Mouse (Mus musculus): ENCODE measurements around the gene Gm45716. TPM values are rescaled to one million over a fixed set of nuclear protein-coding genes. Genes with fewer than 3 reads are reported as not detected.
A peak's percentile ranks its signal among the peaks of the same experiment; 100 is the strongest.

The Gm45716 gene
- total RNA-seq, 2 experiments from 2014 or later = 1.7 to 2.1 TPM

DNA sequence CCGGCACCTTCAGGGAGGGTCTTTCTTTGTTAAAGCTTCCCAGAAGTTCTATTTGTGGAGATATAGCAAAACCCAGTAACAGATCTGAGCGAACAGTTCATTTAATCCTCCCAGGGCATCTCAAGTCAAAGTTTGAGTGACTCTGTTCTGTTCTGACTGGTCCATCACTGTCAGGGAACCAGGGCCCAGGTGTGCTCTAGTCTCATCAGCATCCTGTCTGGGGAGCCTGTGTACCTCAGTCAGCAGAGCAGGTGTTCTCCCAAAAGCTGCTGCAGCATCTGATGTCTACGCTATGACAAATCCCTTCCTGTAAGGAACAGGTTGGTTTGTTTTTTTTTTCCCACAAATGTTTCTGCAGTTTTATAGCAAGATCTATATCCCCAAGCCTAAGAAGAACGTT is 59.2 kb downstream of the Gm45716 start:
- intact Hi-C loops (cut with DNase I) = no loop called here
- no peak for DNase-seq

DNA sequence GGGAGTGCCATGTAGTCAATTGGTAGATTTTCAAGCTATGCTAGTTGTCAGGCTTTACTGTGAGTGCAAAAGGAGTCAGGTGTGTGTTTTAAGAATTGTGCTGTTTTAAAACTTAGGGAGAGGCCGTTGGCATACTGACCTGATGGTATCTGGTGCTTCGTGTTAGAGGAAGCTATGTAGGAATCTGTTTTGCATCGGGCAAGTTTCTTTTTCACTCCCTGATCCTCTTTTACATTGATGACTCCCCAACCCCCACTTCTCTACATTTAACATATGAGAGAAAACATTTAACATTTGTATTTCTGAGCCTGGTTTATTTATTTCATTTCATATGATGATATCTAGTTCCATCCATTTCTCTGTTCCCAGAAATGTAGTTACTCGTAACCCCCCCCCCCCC is 60.3 kb downstream of the Gm45716 start:
- intact Hi-C loops (cut with DNase I) = no loop called here
- no peak for DNase-seq

DNA sequence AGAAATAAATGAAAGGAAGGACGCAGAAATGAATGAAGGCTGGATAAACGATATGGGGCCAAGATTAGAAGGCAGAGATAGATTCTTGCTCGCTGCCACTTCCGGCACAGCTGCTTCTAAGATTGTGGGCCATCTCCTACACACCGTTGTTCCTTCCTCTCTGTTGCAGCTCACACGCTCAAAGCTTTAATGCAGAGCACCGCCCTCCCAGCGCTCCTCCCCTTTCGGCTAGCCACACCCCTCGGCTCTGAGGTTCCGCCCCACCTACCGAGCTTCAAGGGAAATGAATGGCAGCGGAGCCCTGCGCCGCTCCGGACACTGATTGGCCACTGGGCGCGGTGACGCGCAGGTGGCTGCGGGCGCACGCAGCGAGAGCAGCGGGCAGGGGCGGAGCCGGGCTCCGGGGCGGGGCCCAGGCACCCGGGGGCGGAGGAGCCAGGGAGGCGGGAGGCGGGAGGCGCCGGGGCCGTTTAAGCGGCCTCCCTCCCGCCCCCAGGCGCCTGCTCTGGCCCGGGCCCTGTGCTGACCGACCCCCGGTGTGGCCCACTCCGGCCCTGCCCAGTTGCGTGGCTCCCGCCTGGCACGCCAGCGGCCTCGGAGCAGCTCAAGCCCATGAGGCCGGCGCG is 61.7 kb downstream of the Gm45716 start, which contains the start of gene Mmd:
Gene Mmd, plus strand, starts transcription at position 432 of the 626 bp plus-strand sequence.
- DNase-seq = peak; percentile 94 to 96
- intact Hi-C loops (cut with DNase I) = no loop called here

DNA sequence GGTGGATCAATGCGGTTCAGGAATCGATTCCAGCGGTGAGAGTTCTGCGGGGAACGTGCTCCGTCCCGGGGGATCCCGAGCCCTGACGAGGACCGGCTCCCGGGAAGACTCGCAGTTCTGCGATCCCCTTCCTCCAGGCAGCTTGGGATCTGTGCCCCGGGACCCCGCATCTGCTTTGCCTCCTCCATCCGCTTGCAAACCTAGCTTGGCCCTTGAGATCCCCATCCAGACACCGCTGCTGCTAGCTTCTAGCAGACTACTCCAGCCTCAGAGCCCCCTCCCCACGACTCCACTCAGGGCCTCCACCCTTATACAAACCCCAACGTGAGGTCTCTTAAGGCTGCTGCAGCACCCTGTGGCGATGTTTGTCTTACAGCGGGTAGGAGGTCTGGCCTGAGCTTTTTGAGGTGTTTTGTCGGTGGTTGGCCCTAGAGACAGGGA is 62.2 kb downstream of the Gm45716 start:
- no peak for DNase-seq
- intact Hi-C loops (cut with DNase I) = no loop called here

DNA sequence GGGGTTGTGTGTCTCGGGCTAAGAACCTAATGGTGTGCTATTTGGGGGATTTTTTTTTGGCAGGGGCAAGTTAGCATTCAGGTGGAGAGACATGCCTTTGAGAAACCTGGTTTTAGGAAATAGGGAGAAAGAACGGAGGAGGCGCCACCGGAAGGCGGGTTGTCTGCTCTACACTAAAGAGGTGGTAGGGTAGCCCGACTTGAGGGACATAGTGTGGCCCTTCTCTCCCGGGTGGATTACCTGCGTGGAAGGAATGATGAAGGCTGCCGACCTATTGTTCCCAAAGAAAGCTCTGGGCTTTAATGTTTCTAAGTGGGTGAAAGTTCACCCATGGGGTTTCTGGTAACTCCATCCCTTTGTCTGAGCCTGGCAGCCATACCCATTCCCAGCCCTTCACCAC is 62.7 kb downstream of the Gm45716 start:
- intact Hi-C loops (cut with DNase I) = no loop called here
- no peak for DNase-seq

DNA sequence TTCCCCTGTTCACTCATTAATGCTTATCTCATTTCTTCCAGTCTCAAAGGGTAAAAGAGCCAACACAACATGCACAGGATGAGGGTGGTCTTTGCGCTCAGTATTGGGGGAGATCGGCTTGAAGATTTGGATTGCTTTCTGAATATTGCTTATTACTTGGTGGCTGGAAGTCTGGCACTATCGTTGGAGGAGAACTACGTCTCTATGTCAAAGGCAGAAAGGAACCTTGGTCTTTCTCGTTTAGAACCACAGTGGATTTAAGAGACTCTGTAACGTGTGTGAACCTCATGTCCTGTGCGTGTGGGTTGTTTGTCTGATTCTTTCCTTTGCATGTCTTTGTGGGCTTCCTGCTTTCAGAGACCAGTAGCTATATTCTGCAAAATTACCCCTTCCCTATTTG is 63.2 kb downstream of the Gm45716 start:
- no peak for DNase-seq

DNA sequence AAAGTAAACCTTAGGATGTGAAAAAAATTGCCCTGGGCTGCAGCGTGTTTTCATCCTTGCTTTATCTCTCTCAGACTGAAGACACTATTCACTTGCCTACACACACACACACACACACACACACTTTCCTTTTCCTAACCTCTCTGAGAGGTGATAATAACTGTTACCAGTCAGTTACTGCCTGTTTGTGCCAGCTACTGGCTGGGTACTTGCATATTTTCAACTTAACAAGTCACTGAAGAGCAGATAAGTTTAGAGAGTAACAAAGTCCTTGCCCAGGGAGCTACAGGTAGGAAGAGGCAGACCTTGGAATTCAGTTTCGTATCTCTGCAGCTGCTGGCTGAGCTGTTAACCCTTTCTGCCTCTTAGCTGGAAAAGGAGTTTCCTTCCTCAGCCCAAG is 64.4 kb downstream of the Gm45716 start:
- intact Hi-C loops (cut with DNase I) = no loop called here

More for the DNA sequence above, 63.2 kb downstream of the Gm45716 start:
- intact Hi-C loops (cut with DNase I) = no loop called here

DNA sequence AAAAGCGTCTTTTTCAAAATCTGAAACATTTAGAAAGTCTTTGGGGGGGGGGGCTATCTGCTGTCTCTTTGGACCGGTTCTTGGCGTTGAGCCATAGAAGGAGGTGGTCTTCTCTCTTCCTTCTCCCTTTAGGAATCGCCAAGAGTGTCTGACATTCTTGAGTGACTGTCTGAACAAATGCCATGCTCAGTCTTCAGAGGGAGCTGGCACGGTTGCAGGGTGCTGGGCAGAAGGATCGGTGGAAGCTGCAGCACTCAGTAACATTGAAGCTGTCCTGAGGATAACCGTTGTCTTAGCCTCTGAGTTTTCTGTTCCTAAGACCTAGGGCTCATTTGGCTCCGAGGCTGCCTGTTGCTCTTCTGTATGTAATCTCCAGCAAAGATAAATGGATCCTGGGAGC is 64.9 kb downstream of the Gm45716 start:
- intact Hi-C loops (cut with DNase I) = no loop called here
- no peak for DNase-seq

More for the DNA sequence above, 64.4 kb downstream of the Gm45716 start:
- no peak for DNase-seq

DNA sequence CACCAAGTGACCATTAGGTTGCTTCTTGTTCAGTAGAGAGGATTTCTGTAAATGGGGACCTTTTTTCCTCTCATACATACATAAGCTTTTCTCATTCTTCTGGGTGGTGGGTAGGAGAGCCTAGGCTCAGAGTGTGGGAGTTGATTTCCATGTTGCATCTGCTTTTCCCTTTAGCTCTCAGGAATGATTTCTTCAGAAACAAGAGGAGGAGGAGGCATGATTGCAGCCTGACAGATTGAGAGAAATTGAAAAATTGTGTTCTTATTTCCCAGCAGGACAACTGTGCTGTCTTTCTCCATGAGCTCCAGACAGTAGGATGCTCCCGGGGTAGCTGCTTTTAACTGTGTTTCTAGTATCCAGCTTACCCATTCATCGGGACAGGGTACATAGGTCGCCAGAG is 67.1 kb downstream of the Gm45716 start:
- no peak for DNase-seq
- intact Hi-C loops (cut with DNase I) = no loop called here

DNA sequence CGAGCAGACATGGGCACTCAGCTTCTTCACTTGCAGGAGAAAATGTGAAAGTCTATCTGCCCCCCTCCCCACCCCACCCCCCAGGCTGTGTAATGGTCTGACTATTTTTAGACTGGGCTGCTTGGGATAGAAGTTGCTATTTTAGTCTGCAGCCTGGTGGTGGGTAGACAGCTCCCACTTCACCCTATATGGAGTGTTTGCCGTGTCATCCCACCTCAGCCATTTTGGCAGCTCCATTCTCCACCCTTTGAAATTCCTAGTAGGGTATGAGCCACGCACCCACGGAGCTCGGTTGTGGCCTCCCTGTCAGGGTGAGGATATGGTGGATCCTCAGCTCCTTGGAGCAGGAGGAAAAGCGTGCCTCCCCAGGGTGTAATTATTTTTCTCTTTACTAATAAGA is 68.2 kb downstream of the Gm45716 start:
- intact Hi-C loops (cut with DNase I) = no loop called here
- DNase-seq = no peak

DNA sequence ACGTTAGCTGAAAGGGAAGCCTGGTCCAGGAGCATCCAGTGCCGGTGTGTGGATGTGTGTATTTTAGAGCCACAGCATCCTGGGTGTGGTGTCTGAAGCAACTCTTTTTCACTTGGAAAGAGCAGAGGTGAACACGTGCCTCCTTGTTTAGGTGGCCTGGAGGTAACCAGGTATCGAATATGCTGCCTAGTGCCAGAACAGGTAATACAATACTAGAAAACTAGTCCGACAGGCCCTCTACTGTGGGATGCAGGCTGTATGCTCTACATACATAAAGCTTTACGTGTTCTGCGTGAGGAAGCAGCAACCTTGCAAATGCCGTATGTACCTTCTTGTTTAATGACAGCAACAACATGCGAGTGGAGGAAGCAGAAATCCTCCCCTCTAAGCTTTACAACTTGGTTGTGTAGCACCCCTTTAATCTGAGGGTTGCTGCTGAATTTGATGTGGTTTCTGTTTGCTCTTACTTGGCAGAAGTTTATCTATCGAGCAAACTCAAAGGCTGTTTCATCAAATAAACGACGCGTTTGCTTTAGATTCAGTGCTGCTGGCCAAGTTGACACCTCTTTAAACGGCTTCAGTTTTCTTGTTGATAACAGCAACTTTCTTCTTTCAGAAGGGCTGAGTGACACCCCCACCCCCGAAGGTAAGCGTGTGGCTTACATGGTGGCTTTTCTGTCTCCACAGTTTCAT is 69.5 kb downstream of the Gm45716 start:
- intact Hi-C loops (cut with DNase I) = no loop called here
- no peak for DNase-seq

DNA sequence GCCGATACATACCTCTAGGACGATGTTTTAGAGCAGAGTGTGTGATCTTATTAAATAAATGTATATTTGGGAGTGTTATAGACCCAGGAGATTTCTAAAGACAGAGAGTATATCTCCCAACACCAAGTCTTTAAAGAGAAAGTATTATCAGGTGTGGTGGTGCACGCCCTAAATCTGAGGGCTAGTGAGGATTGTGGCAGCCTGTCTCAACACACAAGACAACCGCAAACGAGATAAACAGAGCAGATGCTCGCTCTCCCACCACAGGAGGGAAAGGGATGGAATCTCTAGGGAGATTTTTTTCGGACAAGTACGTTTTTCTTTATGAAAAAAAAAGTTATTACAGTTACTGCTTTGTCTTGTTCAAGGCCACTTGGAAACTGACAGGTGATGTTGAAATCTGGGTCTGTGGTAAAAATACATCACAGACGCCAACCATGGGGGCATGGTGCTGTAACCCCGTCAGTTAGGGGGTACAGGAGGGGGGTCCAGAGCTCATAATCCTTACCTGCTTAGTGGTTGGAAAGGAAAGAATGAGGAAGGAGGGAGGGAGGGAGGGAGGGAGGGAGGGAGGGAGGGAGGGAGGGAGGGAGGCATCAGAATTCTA is 70.9 kb downstream of the Gm45716 start:
- intact Hi-C loops (cut with DNase I) = no loop called here

DNA sequence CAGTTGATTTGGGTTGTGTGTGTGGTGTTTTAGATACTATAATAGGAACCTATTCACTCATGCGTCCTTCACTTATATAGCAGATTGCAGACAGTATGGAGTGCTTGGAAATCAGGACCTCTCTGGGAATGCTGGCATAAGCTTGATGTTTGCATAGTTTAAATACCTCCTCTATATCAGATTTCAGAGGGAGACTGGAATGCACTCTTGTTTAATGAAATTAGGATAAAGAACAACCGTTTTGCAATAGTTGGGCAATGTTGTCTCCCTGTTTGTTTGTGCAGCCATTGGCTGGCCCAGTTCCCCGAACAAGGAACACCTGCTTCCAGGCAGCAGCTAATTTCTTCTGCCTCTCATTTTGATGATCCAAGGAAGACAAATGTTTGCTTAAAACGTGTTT is 71.6 kb downstream of the Gm45716 start:
- DNase-seq = no peak
- intact Hi-C loops (cut with DNase I) = no loop called here

More for the DNA sequence above, 70.9 kb downstream of the Gm45716 start:
- DNase-seq = no peak

DNA sequence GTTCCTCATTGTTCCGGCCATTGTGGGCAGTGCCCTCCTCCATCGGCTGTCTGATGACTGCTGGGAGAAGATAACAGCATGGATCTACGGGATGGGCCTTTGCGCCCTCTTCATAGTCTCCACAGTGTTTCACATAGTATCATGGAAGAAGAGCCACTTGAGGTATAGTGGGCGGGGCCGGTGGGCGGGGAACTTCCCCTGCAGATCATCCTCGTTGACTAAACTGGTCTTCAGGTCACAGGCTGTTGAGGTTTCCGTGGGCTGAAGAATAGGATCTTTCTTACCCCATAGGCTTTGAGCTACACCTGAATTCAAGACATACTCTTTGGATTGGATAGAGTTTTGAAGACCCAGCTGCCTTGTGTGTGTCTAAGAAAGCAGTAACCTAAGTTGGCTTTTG is 72.3 kb downstream of the Gm45716 start:
- intact Hi-C loops (cut with DNase I) = no loop called here
- no peak for DNase-seq

DNA sequence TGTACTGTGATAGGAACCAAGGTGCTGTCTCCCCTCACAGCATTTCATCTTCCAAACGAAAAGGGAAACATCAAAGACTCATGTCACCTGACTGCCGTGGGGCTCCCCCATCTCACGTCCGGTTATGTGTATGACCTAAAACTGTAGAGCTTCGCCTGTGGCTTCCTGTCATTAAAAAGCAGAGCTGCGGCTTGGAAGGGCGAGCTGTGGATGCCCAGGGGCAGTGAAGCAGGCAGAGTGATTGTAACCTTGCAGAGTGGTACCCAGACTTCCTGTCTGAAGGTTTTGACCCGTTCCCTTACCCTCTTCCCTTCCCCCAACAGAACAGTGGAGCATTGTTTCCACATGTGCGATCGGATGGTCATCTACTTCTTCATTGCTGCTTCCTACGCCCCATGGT is 76.7 kb downstream of the Gm45716 start:
- intact Hi-C loops (cut with DNase I) = no loop called here
- no peak for DNase-seq

DNA sequence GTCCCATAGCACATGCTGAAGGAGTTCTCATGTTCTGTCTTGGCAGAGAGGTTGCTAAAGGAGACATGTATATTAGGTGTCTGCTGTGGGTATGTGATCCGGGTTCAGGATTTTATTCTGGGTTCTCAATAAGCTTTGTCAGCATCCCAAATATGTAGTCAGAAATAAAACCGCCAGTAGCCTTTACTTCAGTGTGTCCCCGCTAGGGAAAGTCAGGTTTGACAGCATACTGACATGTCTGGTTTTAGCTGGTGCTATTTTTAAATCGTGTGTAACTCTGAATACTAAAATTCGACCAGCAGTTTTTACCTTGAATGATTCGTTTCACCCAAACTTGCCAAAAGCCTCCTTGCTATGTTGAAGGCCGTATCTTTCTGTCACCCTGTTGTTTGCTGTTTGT is 78.1 kb downstream of the Gm45716 start:
- no peak for DNase-seq
- intact Hi-C loops (cut with DNase I) = no loop called here

DNA sequence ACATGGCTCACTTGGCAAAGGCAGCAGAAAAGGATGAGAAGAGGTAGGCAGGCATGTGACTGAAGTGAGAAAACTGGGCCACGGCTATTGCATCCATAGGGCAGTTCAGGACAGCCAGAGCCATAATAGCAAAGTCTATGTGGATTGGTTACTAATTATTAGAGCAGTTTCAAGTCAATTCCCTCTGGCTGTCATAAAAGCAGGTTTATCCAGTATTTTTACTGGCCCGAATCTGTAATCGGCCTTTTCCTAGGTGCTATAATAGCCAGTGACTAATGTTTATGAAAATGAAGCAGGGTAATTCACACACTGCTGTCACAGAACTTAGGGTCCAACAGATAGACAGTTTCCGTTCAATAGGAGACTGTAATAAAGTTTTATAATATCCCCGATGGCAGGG is 81.5 kb downstream of the Gm45716 start:
- no peak for DNase-seq
- intact Hi-C loops (cut with DNase I) = no loop called here

DNA sequence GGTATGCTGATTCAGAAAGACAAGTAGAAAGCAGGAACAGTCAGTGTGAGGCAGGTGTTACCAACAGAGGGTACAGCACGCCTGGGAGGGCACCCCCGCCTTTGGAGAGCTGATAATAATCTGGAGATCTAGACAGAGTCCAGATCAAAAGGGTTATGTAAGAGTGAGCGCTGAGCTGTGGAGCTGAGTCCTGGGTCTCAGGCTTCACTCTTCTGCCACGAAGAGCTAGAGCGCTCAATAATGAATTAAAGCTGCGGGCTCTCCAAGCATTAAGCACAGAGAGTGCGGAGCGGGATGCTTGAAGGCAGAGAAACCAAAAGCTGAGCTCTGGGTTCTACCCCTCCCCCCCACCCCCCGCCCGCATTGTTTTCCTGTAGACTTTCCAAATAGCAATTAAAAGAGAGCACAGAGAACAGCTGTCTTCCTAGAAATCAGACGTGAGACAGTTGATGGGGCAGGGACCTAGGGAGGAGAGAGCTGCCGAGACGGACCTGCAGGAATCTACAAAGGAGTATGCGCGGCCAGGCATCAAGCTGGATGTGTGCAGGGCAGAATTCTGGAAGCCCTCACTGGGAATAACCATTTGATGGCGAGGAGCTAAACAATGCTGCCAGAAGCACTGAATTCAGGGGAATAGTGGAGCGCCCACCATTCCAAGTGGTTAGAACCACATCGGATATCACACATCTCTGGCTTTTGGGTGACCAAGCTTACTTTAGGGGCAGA is 82.1 kb downstream of the Gm45716 start:
- DNase-seq = no peak
- intact Hi-C loops (cut with DNase I) = no loop called here

DNA sequence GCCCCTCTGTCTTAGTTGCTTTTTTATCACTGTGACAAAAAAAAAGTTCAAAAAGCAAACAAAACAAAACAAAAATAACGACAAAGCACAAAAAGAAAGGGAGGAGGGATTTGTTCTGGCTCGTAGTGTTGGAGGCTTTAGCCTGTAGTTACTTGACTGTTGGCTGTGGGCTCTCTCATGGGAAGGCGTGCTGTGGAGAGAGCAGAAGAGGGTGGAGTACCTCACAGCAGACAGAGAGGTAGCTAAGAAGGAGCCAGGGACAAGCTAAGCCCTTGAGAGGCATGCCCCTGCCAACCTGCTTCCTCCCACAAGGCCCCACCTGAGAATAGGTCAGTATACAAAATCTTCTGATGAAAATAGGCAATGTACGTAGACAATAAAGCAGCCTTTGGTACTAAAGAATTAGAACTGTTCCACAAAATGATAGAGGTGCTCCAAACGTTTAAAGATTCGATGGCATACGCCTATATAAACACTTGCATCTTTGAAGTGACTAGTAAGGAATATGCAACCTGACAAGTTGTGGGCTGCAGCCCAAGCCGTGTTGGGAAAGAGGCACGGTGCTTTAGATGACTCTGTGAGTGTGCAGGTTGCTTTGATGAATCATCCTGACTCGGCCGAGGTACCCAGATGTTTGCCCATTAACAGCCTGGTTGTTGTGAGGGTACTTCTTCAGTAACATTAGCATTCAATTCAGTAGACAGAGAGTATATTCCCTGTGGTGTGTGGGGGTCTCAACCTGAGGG is 82.8 kb downstream of the Gm45716 start:
- no peak for DNase-seq
- intact Hi-C loops (cut with DNase I) = no loop called here

DNA sequence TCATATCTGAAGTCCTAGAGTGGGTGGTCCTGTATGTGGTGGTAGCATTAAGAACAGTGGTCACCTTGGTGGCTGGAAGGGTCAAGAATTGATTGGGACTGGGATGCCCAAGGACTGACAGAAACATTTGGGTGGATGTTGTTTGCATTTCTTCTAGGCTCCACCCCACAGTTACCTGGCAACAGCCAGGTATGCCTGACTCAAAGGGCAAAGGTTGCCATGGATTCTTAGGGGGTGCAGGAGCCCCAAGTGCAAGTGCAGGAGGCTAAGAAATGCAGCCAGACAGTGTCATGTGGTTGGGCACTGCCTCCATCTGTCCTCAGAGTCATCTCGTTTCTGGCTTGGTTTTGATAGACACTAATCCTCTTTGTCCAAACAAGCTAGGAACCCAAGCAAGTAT is 86.7 kb downstream of the Gm45716 start:
- DNase-seq = no peak
- intact Hi-C loops (cut with DNase I) = no loop called here

DNA sequence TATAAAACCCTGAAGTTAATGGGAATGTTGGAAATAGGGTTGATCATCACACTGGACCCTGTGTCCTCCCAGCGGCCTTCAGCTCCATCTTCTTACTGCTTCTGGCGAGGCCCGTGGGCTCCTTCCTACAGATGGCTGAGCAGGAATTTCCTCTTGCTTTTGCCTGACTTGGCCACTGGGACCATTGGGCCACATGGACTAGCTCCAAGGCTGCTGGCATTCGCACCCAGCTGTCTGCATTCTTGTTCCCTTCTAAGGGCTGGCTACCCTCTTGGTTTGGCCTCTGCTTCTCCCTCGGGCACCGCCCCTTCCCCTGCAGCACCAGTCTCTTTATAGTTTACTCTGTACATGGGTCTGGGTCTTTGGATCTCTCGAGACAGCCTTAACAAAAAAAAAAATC is 88.2 kb downstream of the Gm45716 start:
- peak; percentile 44 to 48 for DNase-seq
- intact Hi-C loops (cut with DNase I) = no loop called here

Data from gastrocnemius, postnatal 36 days (tissue).